Mouse (Mus musculus) cerebellum, adult 11-12 months (tissue): ENCODE results near the gene Pdss2.
"Not testable (repeated sequence)": the region's sequence is repeated elsewhere in the genome, so short reads cannot be mapped to it uniquely, and the experiment has no call there.

Experiments used
- DNase-seq: peaks from one replicate; pipeline ENCODE4 v3.0.0; 2022

Pdss2 gene

GRCm38 (mm10) chr10:43244262-43244806 lies 23.0 kb downstream of the Pdss2 start:
- DNase-seq, result no peak

GRCm38 (mm10) chr10:43245461-43246200 lies 24.3 kb downstream of the Pdss2 start:
- DNase-seq, result no peak

GRCm38 (mm10) chr10:43247994-43248393 lies 26.7 kb downstream of the Pdss2 start:
- DNase-seq, result peak; percentile 13

GRCm38 (mm10) chr10:43252324-43252723 lies 31.0 kb downstream of the Pdss2 start:
- DNase-seq, result no peak

- not testable (repeated sequence) for DNase-seq
Observed at GRCm38 (mm10) chr10:43256965-43257364, 35.7 kb downstream of the Pdss2 start.

- not testable (repeated sequence) for DNase-seq
Observed at GRCm38 (mm10) chr10:43257500-43257899, 36.2 kb downstream of the Pdss2 start.

GRCm38 (mm10) chr10:43271318-43271717 lies 50.0 kb downstream of the Pdss2 start:
- no peak for DNase-seq

GRCm38 (mm10) chr10:43272381-43272780 lies 51.1 kb downstream of the Pdss2 start:
- no peak for DNase-seq

- DNase-seq, result no peak
Observed at GRCm38 (mm10) chr10:43273057-43273456, 51.8 kb downstream of the Pdss2 start.

- no peak for DNase-seq
Observed at GRCm38 (mm10) chr10:43275446-43275845, 54.2 kb downstream of the Pdss2 start.

- no peak for DNase-seq
Observed at GRCm38 (mm10) chr10:43276116-43276659, 54.9 kb downstream of the Pdss2 start.

GRCm38 (mm10) chr10:43277266-43278145 lies 56.2 kb downstream of the Pdss2 start:
- DNase-seq, result no peak

- DNase-seq, result no peak
Observed at GRCm38 (mm10) chr10:43279637-43280288, 58.5 kb downstream of the Pdss2 start.

GRCm38 (mm10) chr10:43285541-43285940 lies 64.3 kb downstream of the Pdss2 start:
- no peak for DNase-seq

GRCm38 (mm10) chr10:43290638-43291230 lies 69.4 kb downstream of the Pdss2 start:
- DNase-seq, result no peak

GRCm38 (mm10) chr10:43291333-43291736 lies 70.0 kb downstream of the Pdss2 start:
- DNase-seq, result no peak

GRCm38 (mm10) chr10:43292454-43292853 lies 71.2 kb downstream of the Pdss2 start:
- DNase-seq, result no peak

GRCm38 (mm10) chr10:43294331-43294730 lies 73.0 kb downstream of the Pdss2 start:
- DNase-seq, result peak; percentile 9

- DNase-seq, result no peak
Observed at GRCm38 (mm10) chr10:43308105-43308810, 87.0 kb downstream of the Pdss2 start.

- DNase-seq, result peak; percentile 12
Observed at GRCm38 (mm10) chr10:43310781-43311392, 89.6 kb downstream of the Pdss2 start.

GRCm38 (mm10) chr10:43312211-43312610 lies 90.9 kb downstream of the Pdss2 start:
- DNase-seq, result no peak
